Mouse (Mus musculus) heart, embryonic 12.5 days (tissue): ENCODE measurements at regions not wholly inside any gene's neighbourhood (a gene's known extent, or its start where the extent isn't known, plus 50 kb on each side); places are given as distances from the start of the nearest gene placed in this dataset.

ENCODE experiments used
- ATAC-seq: fragments of 200-750 bp; cut with Nextera tagmentation; 2 replicates; pipeline ENCODE4 v1.8.0; 2017; ENCODE audit warnings: moderate TSS enrichment, moderate library complexity; ENCODE audit not compliant: insufficient number of reproducible peaks, low FRiP score
- H3K27ac ChIP-seq: fragments of 300-500 bp; sonication (generic); 2 replicates; pipeline ENCODE4 v1.5.1; 2016; ENCODE audit warnings: mild to moderate bottlenecking, moderate library complexity; ENCODE audit not compliant: poor library complexity, severe bottlenecking
- H3K27me3 ChIP-seq: fragments of 300-500 bp; sonication (generic); replicated peaks from 2 replicates; pipeline ENCODE4 v1.6.1; 2016; ENCODE audit warnings: mild to moderate bottlenecking, moderate library complexity
- H3K36me3 ChIP-seq: fragments of 300-500 bp; sonication (generic); 2 replicates; pipeline ENCODE4 v1.6.1; 2016; ENCODE audit warnings: mild to moderate bottlenecking, moderate library complexity
- H3K4me1 ChIP-seq: fragments of 300-500 bp; sonication (generic); replicated peaks from 2 replicates; pipeline ENCODE4 v1.6.1; 2016; ENCODE audit warnings: mild to moderate bottlenecking
- H3K4me2 ChIP-seq: fragments of 300-500 bp; sonication (generic); 2 replicates; pipeline ENCODE4 v1.6.1; 2016; ENCODE audit warnings: mild to moderate bottlenecking, moderate library complexity
- H3K4me3 ChIP-seq: fragments of 300-500 bp; sonication (generic); 2 replicates; pipeline ENCODE4 v1.5.1; 2016; ENCODE audit warnings: mild to moderate bottlenecking
- H3K9ac ChIP-seq: fragments of 300-500 bp; sonication (generic); 2 replicates; pipeline ENCODE4 v1.6.1; 2016; ENCODE audit warnings: mild to moderate bottlenecking, moderate library complexity
- H3K9me3 ChIP-seq: fragments of 300-500 bp; sonication (generic); replicated peaks from 2 replicates; pipeline ENCODE4 v1.6.1; 2016; ENCODE audit warnings: mild to moderate bottlenecking, moderate library complexity
- WGBS: fragments of 180-500 bp; shearing (Covaris S2); methylation state at CpG from one replicate; pipeline ENCODE4 v1.1.7; 2016; 5-methylcytosine and 5-hydroxymethylcytosine counted together

- no peak for ATAC-seq
- no peak overlapping the region for H3K4me2 ChIP-seq
- H3K36me3 ChIP-seq, result no peaks in the 10 kb centered on the region
- no peak overlapping the region for H3K9ac ChIP-seq
- no peaks in the 10 kb centered on the region for H3K27me3 ChIP-seq
- no peaks in the 10 kb centered on the region for H3K9me3 ChIP-seq
- no peak overlapping the region for H3K27ac ChIP-seq
- WGBS, result 80% methylated on average over 5 of the region's 5 CpGs
- H3K4me1 ChIP-seq, result no peaks in the 10 kb centered on the region
- H3K4me3 ChIP-seq, result no peak overlapping the region
Observed at GRCm38 (mm10) chr11:8148485-8148825, 515.9 kb downstream of the Tns3 start.

DNA sequence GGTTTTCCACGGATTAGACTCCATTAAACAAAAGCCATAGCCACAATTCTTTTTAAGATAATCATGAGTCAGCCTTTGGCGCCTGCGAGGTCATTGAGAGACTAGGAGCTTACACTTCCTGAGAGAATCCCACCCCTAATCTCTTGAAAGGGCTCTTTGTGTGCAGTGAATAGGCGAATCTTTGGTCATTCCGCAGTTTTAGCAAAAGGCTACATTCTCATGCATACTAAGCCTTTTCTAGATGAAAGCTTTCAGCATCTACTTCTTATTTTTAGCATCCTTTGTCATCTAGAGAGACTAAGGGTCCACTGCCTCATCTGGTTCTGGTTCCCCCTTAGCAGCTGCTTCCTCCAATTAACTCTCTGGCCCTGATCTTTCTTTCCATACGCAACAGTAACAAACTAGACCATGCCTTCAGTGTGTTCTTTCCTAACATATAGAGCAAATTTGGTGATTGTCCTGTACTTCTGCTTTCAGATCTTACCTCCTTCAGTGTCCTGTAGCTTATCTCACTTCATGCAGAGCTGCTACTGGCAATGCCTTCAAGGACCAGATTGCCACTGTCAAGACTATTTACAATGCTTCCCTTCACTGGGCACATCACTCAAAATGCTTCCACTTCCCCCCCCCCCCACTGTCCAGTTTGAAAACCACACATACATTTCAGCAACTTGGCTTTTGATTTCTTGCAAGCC lies 516.4 kb downstream of the Tns3 start:
- Histone ChIP-seq H3K27me3 (no peaks in the 10 kb centered on the region), H3K27ac (no peak overlapping the region), H3K4me1 (no peaks in the 10 kb centered on the region), H3K9me3 (no peaks in the 10 kb centered on the region), H3K36me3 (no peaks in the 10 kb centered on the region), H3K4me3 (no peak overlapping the region), H3K4me2 (no peak overlapping the region), H3K9ac (no peak overlapping the region)
- no peak for ATAC-seq
- WGBS, result 52% methylated on average over 6 of the region's 6 CpGs

DNA sequence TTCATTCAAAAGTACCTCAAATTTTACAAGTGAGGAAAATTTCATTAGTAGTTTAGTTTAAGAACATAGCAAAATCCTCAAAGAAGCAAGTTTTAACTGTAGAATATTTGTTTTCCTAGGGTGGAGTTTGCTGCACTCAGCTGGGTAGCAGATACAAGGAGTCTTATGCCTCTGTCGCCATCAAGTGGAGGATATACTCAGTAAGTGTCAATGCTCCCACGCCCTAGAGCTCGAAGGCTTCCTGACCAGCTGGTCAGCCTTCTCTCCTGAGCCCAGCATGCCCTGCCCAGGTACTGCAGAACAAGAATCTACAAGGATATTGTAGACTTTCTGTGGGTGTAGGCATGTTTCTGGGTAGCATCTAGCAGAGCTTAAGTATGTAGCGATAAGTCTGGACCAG lies 527.0 kb downstream of the Tns3 start:
- Histone ChIP-seq H3K27me3 (no peaks in the 10 kb centered on the region), H3K4me3 (no peak overlapping the region), H3K4me1 (no peaks in the 10 kb centered on the region), H3K27ac (no peak overlapping the region), H3K4me2 (no peak overlapping the region), H3K36me3 (no peaks in the 10 kb centered on the region), H3K9me3 (no peaks in the 10 kb centered on the region), H3K9ac (no peak overlapping the region)
- 38% methylated on average over 4 of the region's 4 CpGs for WGBS
- no peak for ATAC-seq

- H3K27me3 ChIP-seq, result no peaks in the 10 kb centered on the region
- no peak overlapping the region for H3K4me3 ChIP-seq
- no peaks in the 10 kb centered on the region for H3K36me3 ChIP-seq
- no peaks in the 10 kb centered on the region for H3K4me1 ChIP-seq
- ATAC-seq, result no peak
- no peak overlapping the region for H3K4me2 ChIP-seq
- H3K27ac ChIP-seq, result no peak overlapping the region
- WGBS, result 77% methylated on average over 4 of the region's 4 CpGs
- H3K9ac ChIP-seq, result no peak overlapping the region
- H3K9me3 ChIP-seq, result no peaks in the 10 kb centered on the region
Observed at GRCm38 (mm10) chr11:8136666-8137065, 527.7 kb downstream of the Tns3 start.

DNA sequence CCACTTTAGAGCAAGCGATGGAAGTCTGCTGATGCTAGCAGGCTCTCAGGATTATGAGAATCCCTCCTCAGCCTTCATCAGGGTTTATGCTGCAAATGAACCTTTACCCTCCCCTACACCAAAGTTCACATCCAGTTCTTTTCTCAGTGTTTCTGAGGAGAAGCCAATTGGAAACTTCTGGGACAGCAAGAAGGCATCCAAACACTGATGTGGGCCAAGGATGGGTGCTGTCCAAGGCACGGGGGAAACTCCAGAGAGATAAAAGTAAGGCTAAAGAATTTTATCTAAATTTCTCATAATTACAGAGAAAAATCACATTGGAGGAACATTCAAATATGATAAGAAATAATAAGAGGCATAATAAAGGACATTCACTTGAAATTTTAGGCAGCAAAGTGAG lies 555.0 kb downstream of the Tns3 start:
- Histone ChIP-seq H3K4me2 (no peak overlapping the region), H3K36me3 (no peaks in the 10 kb centered on the region), H3K27ac (no peak overlapping the region), H3K4me1 (no peaks in the 10 kb centered on the region), H3K9ac (no peak overlapping the region), H3K27me3 (no peaks in the 10 kb centered on the region), H3K4me3 (no peak overlapping the region), H3K9me3 (no peaks in the 10 kb centered on the region)
- ATAC-seq, result no peak
- WGBS, result 73% methylated on average over 2 of the region's 2 CpGs

GRCm38 (mm10) chr11:8101091-8101490 lies 563.2 kb downstream of the Tns3 start:
- WGBS, result 68% methylated on average over 7 of the region's 7 CpGs

GRCm38 (mm10) chr11:8084328-8084727 lies 580.0 kb downstream of the Tns3 start:
- H3K27ac ChIP-seq, result no peak overlapping the region
- ATAC-seq, result no peak
- H3K9me3 ChIP-seq, result no peaks in the 10 kb centered on the region
- H3K4me1 ChIP-seq, result no peaks in the 10 kb centered on the region
- no peak overlapping the region for H3K4me3 ChIP-seq
- no peaks in the 10 kb centered on the region for H3K27me3 ChIP-seq
- no peak overlapping the region for H3K4me2 ChIP-seq
- H3K9ac ChIP-seq, result no peak overlapping the region
- 78% methylated on average over 2 of the region's 2 CpGs for WGBS
- no peaks in the 10 kb centered on the region for H3K36me3 ChIP-seq

More at GRCm38 (mm10) chr11:8101091-8101490, 563.2 kb downstream of the Tns3 start:
- Histone ChIP-seq H3K4me2 (no peak overlapping the region), H3K4me3 (no peak overlapping the region), H3K27me3 (no peaks in the 10 kb centered on the region), H3K4me1 (no peaks in the 10 kb centered on the region), H3K9me3 (no peaks in the 10 kb centered on the region), H3K27ac (no peak overlapping the region), H3K36me3 (no peaks in the 10 kb centered on the region), H3K9ac (no peak overlapping the region)
- no peak for ATAC-seq

- Histone ChIP-seq H3K36me3 (no peaks in the 10 kb centered on the region), H3K27ac (no peak overlapping the region), H3K27me3 (no peaks in the 10 kb centered on the region), H3K4me3 (no peak overlapping the region), H3K9ac (no peak overlapping the region), H3K4me1 (no peaks in the 10 kb centered on the region), H3K9me3 (no peaks in the 10 kb centered on the region), H3K4me2 (no peak overlapping the region)
- WGBS, result 88% methylated on average over 5 of the region's 6 CpGs
- ATAC-seq, result no peak
Observed at GRCm38 (mm10) chr11:8082811-8083210, 581.5 kb downstream of the Tns3 start.

- no peak for ATAC-seq
- 50% methylated on average over 1 of the region's 1 CpGs for WGBS
- Histone ChIP-seq H3K4me3 (no peak overlapping the region), H3K4me2 (no peak overlapping the region), H3K4me1 (no peaks in the 10 kb centered on the region), H3K9ac (no peak overlapping the region), H3K9me3 (no peaks in the 10 kb centered on the region), H3K27ac (no peak overlapping the region), H3K36me3 (no peaks in the 10 kb centered on the region), H3K27me3 (no peaks in the 10 kb centered on the region)
Observed at GRCm38 (mm10) chr11:8073321-8073720, 591.0 kb downstream of the Tns3 start.

GRCm38 (mm10) chr11:8068873-8069272 lies 595.5 kb downstream of the Tns3 start:
- 34% methylated on average over 3 of the region's 3 CpGs for WGBS
- no peak for ATAC-seq

GRCm38 (mm10) chr11:8067330-8067729 lies 597.0 kb downstream of the Tns3 start:
- no peak overlapping the region for H3K9ac ChIP-seq
- no peak overlapping the region for H3K4me3 ChIP-seq
- no peak overlapping the region for H3K27ac ChIP-seq
- no peaks in the 10 kb centered on the region for H3K36me3 ChIP-seq
- H3K9me3 ChIP-seq, result no peaks in the 10 kb centered on the region
- no peak overlapping the region for H3K4me2 ChIP-seq
- no peaks in the 10 kb centered on the region for H3K27me3 ChIP-seq
- WGBS, result 80% methylated on average over 4 of the region's 4 CpGs
- ATAC-seq, result no peak
- no peaks in the 10 kb centered on the region for H3K4me1 ChIP-seq

More at GRCm38 (mm10) chr11:8068873-8069272, 595.5 kb downstream of the Tns3 start:
- Histone ChIP-seq H3K9ac (no peak overlapping the region), H3K36me3 (no peaks in the 10 kb centered on the region), H3K4me2 (no peak overlapping the region), H3K27ac (no peak overlapping the region), H3K4me1 (no peaks in the 10 kb centered on the region), H3K27me3 (no peaks in the 10 kb centered on the region), H3K4me3 (no peak overlapping the region), H3K9me3 (no peaks in the 10 kb centered on the region)

DNA sequence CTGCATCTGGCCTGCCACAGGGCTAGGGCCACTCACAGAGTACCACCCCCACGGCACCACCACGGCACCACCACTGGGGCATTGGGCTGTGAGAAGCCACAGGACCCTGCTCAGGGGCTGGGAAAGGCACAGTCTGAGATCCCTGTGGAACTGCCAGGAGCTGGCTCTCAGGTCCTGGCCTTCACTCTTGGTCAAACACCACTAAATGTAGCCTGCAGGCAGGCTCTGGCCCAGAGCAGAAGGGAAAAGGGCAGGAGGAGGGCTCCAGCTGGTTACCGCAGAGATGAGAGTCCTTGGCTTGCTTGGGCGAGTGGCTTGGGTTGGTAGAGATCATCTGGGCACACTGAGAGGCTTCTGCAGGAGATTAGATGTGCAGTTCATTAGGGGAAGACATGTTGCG lies 598.5 kb downstream of the Tns3 start:
- WGBS, result 81% methylated on average over 5 of the region's 5 CpGs
- H3K9ac ChIP-seq, result no peak overlapping the region
- H3K4me3 ChIP-seq, result no peak overlapping the region
- no peak overlapping the region for H3K4me2 ChIP-seq
- no peaks in the 10 kb centered on the region for H3K27me3 ChIP-seq
- no peaks in the 10 kb centered on the region for H3K4me1 ChIP-seq
- no peaks in the 10 kb centered on the region for H3K36me3 ChIP-seq
- ATAC-seq, result no peak
- H3K27ac ChIP-seq, result no peak overlapping the region
- no peaks in the 10 kb centered on the region for H3K9me3 ChIP-seq
